Mouse (Mus musculus): ENCODE measurements around the gene Idnk.

- no peak for TF ChIP-seq POLR2A (IDR thresholded peaks at IDR 0.05; ENCODE audit: control insufficient read depth, low read depth, low read length)
- no peak for TF ChIP-seq CTCF (IDR thresholded peaks at IDR 0.05; ENCODE audit: control insufficient read depth, insufficient read depth, insufficient replicate concordance, low read depth, low read length)
Measured at GRCm38 (mm10) chr13:58204202-58204601, 46.8 kb downstream of the Idnk start.

Measured in testis, adult 2 months (tissue).